ENCODE assay signal across 8 mouse cellular contexts in genomic region chr19:36705286-36706146, GRCm38 (mm10). TPM values are rescaled to one million over a fixed set of nuclear protein-coding genes. Genes with fewer than 3 reads are reported as not detected.
A peak's percentile ranks its signal among the peaks of the same experiment; 100 is the strongest.
DNase-seq lines count a peak whose midpoint lies in the region; ATAC-seq and TF ChIP-seq lines count a peak whose summit lies in the region.

No protein-coding gene starts in this region.

- peaks cover 19% of the 10 kb centered on the region for H3K4me1 ChIP-seq in liver, adult 2 months (ENCODE audit: control insufficient read depth, insufficient read depth, low read length)
- H3K4me1 ChIP-seq in forebrain, embryonic 15.5 days = no peaks in the 10 kb centered on the region
- H3K4me1 ChIP-seq in hindbrain, postnatal 0 days (ENCODE audit: insufficient read depth, low read length) = peaks cover 7% of the 10 kb centered on the region; the same call in 1 of the 2 replicates
- no peaks in the 10 kb centered on the region for H3K4me1 ChIP-seq in midbrain, embryonic 16.5 days (ENCODE audit: control insufficient read depth, insufficient read depth, low read length)

- no peak for TF ChIP-seq POLR2A in liver, adult 2 months (IDR thresholded peaks at IDR 0.05; ENCODE audit: extremely low read depth, insufficient read depth, low read length)

- WGBS in liver, adult 2 months = 7% methylated on average over 17 of the region's 17 CpGs
- 57% methylated on average over 17 of the region's 17 CpGs for WGBS in forebrain, embryonic 15.5 days
- WGBS in hindbrain, postnatal 0 days = 55% methylated on average over 17 of the region's 17 CpGs
- 75% methylated on average over 17 of the region's 17 CpGs for WGBS in midbrain, embryonic 16.5 days

- no peaks in the 10 kb centered on the region for H3K27me3 ChIP-seq in liver, adult 2 months (ENCODE audit: control insufficient read depth, insufficient read depth, low read length)
- H3K27me3 ChIP-seq in forebrain, embryonic 15.5 days = no peaks in the 10 kb centered on the region
- H3K27me3 ChIP-seq in hindbrain, postnatal 0 days (ENCODE audit: insufficient read depth, low read length) = no peaks in the 10 kb centered on the region
- no peaks in the 10 kb centered on the region for H3K27me3 ChIP-seq in midbrain, embryonic 16.5 days (ENCODE audit: control insufficient read depth, insufficient read depth, low read depth, low read length)

- peak; percentile 96 for DNase-seq in liver, adult 2 months (ENCODE audit: extremely low read depth, low read depth, low spot score)
- DNase-seq in liver = no peak
- peak; percentile 85 for DNase-seq in hindbrain, postnatal 0 days (ENCODE audit: low spot score)
- no peak for DNase-seq in right cerebral cortex, postnatal 25 days
- DNase-seq in embryo, embryonic 10.5 days (ENCODE audit: low spot score) = no peak
- DNase-seq in thymus, postnatal 25 days = no peak

- H3K36me3 ChIP-seq in liver, adult 2 months (ENCODE audit: control insufficient read depth, insufficient read depth, low read length) = no peaks in the 10 kb centered on the region
- no peaks in the 10 kb centered on the region for H3K36me3 ChIP-seq in forebrain, embryonic 15.5 days
- H3K36me3 ChIP-seq in hindbrain, postnatal 0 days (ENCODE audit: insufficient read depth, low read length) = no peaks in the 10 kb centered on the region
- no peaks in the 10 kb centered on the region for H3K36me3 ChIP-seq in midbrain, embryonic 16.5 days (ENCODE audit: control insufficient read depth, insufficient read depth, low read length)

- H3K4me3 ChIP-seq in liver, adult 2 months (ENCODE audit: insufficient read depth, low read depth, low read length) = peak overlapping the region; percentile 51
- no peak overlapping the region for H3K4me3 ChIP-seq in forebrain, embryonic 15.5 days
- H3K4me3 ChIP-seq in hindbrain, postnatal 0 days (ENCODE audit: low read length) = no peak overlapping the region
- H3K4me3 ChIP-seq in midbrain, embryonic 16.5 days (ENCODE audit: low read depth, low read length) = no peak overlapping the region

- TF ChIP-seq CTCF in liver, adult 2 months (IDR thresholded peaks at IDR 0.05; ENCODE audit: low read depth, low read length) = no peak
- TF ChIP-seq CTCF in hindbrain, postnatal 0 days (IDR thresholded peaks at IDR 0.05; ENCODE audit: low read depth) = no peak

- peak overlapping the region; percentile 59 for H3K9ac ChIP-seq in liver, adult 2 months (ENCODE audit: low read depth, low read length)
- no peak overlapping the region for H3K9ac ChIP-seq in forebrain, embryonic 15.5 days (replicated peaks)
- H3K9ac ChIP-seq in hindbrain, postnatal 0 days (replicated peaks; ENCODE audit: low read length) = no peak overlapping the region
- H3K9ac ChIP-seq in midbrain, embryonic 16.5 days (ENCODE audit: low read depth, low read length) = no peak overlapping the region

- peaks cover 12% of the 10 kb centered on the region; the same call in 1 of the 2 replicates for H3K9me3 ChIP-seq in forebrain, embryonic 15.5 days
- H3K9me3 ChIP-seq in hindbrain, postnatal 0 days (ENCODE audit: low read length) = peaks cover 4% of the 10 kb centered on the region; the same call in 1 of the 2 replicates
- peaks cover 7% of the 10 kb centered on the region; the same call in 1 of the 2 replicates for H3K9me3 ChIP-seq in midbrain, embryonic 16.5 days (replicated peaks; ENCODE audit: control insufficient read depth, low read length, poor library complexity, severe bottlenecking)

- peak overlapping the region; percentile 98 for H3K27ac ChIP-seq in liver, adult 2 months (replicated peaks; ENCODE audit: insufficient read depth, low read depth, low read length)
- H3K27ac ChIP-seq in forebrain, embryonic 15.5 days (replicated peaks) = peak overlapping the region; percentile 49; the same call in 1 of the 2 replicates
- H3K27ac ChIP-seq in hindbrain, postnatal 0 days = peak overlapping the region; percentile 74
- peak overlapping the region; percentile 28; the same call in 1 of the 2 replicates for H3K27ac ChIP-seq in midbrain, embryonic 16.5 days (ENCODE audit: low read length)

- no peaks in the 10 kb centered on the region for H3K79me2 ChIP-seq in liver, adult 2 months (ENCODE audit: control insufficient read depth, insufficient read depth, low read length)

- peak; percentile 76 for ATAC-seq in forebrain, embryonic 15.5 days (replicated peaks)
- peak; percentile 90 for ATAC-seq in hindbrain, postnatal 0 days
- peak; percentile 79 for ATAC-seq in midbrain, embryonic 16.5 days

- H3K4me2 ChIP-seq in forebrain, embryonic 15.5 days (replicated peaks) = no peak overlapping the region
- H3K4me2 ChIP-seq in hindbrain, postnatal 0 days (ENCODE audit: low read depth, low read length) = peak overlapping the region; percentile 28
- no peak overlapping the region for H3K4me2 ChIP-seq in midbrain, embryonic 16.5 days (ENCODE audit: low read length)

RNA-seq across cellular contexts. Expression of gene Ppp1r3c, which starts 30.9 kb away (rescaled TPM):
- total RNA-seq in liver, adult 2 months (2014; rRNA removed) = 30.1 and 39.9 TPM in 2 replicates
- polyA plus RNA-seq in liver, adult 2 months (2012; rRNA removed) = 23.3 and 40.1 TPM in 2 replicates
- polyA plus RNA-seq in forebrain, embryonic 15.5 days (2015; fragmentation: Nextera tagmentation; extraction: Ambion mirVana) = 6.3 and 8.2 TPM in 2 replicates
- 27.2 and 33.6 TPM in 2 replicates for total RNA-seq in hindbrain, postnatal 0 days (2014; rRNA removed)
- polyA plus RNA-seq in hindbrain, postnatal 0 days (2015; fragmentation: Nextera tagmentation; extraction: Ambion mirVana) = 12.9 and 14.8 TPM in 2 replicates
- 15.4 and 18.3 TPM in 2 replicates for polyA plus RNA-seq in midbrain, embryonic 16.5 days (2015; fragmentation: Nextera tagmentation; extraction: Ambion mirVana)

Comparison
In these comparisons a context has a peak if more than half of its experiments do, and no peak if none do; other contexts are left out.
1. DNase-seq: peak in liver, adult 2 months (single experiment) and hindbrain, postnatal 0 days (single experiment); none in liver (single experiment), right cerebral cortex, postnatal 25 days (single experiment), embryo, embryonic 10.5 days (single experiment) and thymus, postnatal 25 days (single experiment).
2. H3K27ac ChIP-seq: peak in every context shown above with its lines; median percentile 98 in liver, adult 2 months; 74 in hindbrain, postnatal 0 days; 49 in forebrain, embryonic 15.5 days; 28 in midbrain, embryonic 16.5 days.
3. Peak in every context shown above with its lines, with median percentiles within 50 percentile points of each other: ATAC-seq.